Mouse (Mus musculus) embryonic facial prominence, embryonic 12.5 days (tissue): ENCODE measurements around the gene Rnase10. TPM values are rescaled to one million over a fixed set of nuclear protein-coding genes. Genes with fewer than 3 reads are reported as not detected.

ENCODE experiments used
- ATAC-seq: fragments of 200-750 bp; cut with Nextera tagmentation; 2 replicates; pipeline ENCODE4 v1.8.0; 2017; ENCODE audit not compliant: insufficient number of reproducible peaks, insufficient read depth, low FRiP score, low TSS enrichment
- H3K27ac ChIP-seq: fragments of 300-500 bp; sonication (generic); 2 replicates; pipeline ENCODE4 v1.5.1; 2016; ENCODE audit warnings: mild to moderate bottlenecking
- H3K27me3 ChIP-seq: fragments of 300-500 bp; sonication (generic); 2 replicates; pipeline ENCODE4 v1.6.1; 2016; ENCODE audit warnings: mild to moderate bottlenecking, moderate library complexity
- H3K36me3 ChIP-seq: fragments of 300-500 bp; sonication (generic); 2 replicates; pipeline ENCODE4 v1.6.1; 2016; ENCODE audit warnings: mild to moderate bottlenecking
- H3K4me1 ChIP-seq: fragments of 300-500 bp; sonication (generic); 2 replicates; pipeline ENCODE4 v1.6.1; 2016
- H3K4me2 ChIP-seq: fragments of 300-500 bp; sonication (generic); replicated peaks from 2 replicates; pipeline ENCODE4 v1.6.1; 2016; ENCODE audit warnings: mild to moderate bottlenecking, moderate library complexity
- H3K4me3 ChIP-seq: fragments of 300-500 bp; sonication (generic); 2 replicates; pipeline ENCODE4 v1.5.1; 2016; ENCODE audit warnings: mild to moderate bottlenecking
- H3K9ac ChIP-seq: fragments of 300-500 bp; sonication (generic); 2 replicates; pipeline ENCODE4 v1.6.1; 2016; ENCODE audit warnings: mild to moderate bottlenecking, moderate library complexity
- H3K9me3 ChIP-seq: fragments of 300-500 bp; sonication (generic); 2 replicates; pipeline ENCODE4 v1.6.1; 2016; ENCODE audit warnings: mild to moderate bottlenecking, moderate library complexity
- WGBS: fragments of 180-500 bp; shearing (Covaris S2); methylation state at CpG from one replicate; pipeline ENCODE4 v1.1.7; 2016; 5-methylcytosine and 5-hydroxymethylcytosine counted together
- polyA plus RNA-seq: library from polyadenylated mRNA; unstranded; fragments of >200 nt; fragmentation: Nextera tagmentation; extraction: Ambion mirVana; gene quantifications from 2 replicates; pipeline ENCODE4 v1.2.1, GENCODE M21; 2016

The Rnase10 gene
- polyA plus RNA-seq, 1 experiment from 2014 or later: not detected

DNA sequence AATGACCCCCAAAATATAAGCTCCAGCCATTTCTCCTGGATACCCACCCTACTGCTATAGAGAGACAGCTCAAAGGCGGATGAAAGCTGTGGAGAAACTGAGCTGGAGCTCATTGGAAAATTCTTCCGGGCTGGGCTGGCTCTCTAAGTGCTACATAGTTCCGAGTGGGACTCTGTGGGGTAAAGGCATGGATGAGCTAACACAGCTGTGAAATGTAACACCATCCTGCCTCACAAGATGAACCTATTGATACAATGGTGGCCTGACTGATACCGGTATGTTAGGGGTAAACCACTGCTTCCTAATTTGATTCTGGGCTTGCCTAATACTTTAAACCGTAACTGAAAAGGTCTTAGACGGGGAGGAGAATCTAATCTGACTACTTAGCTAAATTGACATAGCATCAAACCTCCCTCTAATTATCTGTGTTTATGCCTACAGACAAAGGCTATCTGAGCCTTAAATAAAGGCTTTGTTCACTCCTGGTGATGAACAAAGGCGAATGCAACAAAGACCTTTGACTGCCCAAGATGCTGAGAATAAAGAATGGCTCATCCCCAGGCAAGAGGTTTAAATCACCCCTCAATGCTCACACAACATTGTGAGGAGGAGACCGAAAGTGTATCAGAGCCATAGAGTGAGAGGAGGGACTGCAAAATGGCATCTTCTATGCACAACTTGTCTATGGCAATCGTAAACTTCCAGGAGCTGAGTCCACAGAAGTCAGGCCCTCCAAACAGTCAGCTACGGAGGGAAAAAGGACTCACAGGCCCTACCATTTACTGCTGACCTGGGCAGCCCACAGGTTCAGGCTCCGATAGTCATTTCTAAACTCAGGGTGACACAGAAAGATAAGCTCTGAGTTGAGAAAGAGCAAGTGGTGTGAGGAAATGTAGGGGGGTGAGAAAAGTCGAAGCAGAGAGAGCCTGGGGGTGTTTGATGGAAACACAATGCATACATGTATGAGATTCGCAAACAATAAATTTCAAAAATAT lies 47.0 kb downstream of the Rnase10 start:
- H3K9me3 ChIP-seq: no peaks in the 10 kb centered on the region
- H3K27ac ChIP-seq: no peak overlapping the region
- no peak for ATAC-seq
- no peak overlapping the region for H3K9ac ChIP-seq
- 42% methylated on average over 13 of the region's 13 CpGs for WGBS
- H3K4me1 ChIP-seq: no peaks in the 10 kb centered on the region
- no peak overlapping the region for H3K4me3 ChIP-seq
- no peak overlapping the region for H3K4me2 ChIP-seq
- H3K36me3 ChIP-seq: no peaks in the 10 kb centered on the region
- no peaks in the 10 kb centered on the region for H3K27me3 ChIP-seq

DNA sequence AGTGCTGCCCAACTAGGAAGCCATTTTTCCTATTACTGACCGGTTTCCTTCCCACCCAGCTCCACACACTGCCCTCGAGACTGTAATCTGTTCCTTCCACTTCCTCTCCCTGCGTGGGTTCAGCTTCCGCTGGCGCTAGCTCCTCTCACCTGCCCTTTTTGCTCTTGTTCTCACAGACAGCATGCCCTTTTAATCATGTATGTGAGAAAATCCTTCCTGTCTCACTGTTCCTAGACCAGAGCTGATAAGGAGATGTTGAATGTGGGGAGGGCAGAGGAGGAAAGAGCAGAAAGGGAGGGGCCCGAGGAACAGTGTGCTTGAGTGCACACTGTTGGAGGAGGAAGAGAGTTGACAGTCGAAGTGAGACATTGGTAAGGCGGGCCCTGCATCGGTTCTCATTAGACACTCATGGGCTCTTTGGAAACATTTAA lies 49.9 kb downstream of the Rnase10 start, which contains the start of gene Rnase12:
Gene Rnase12 (minus strand): TSS at position 261 of the 431 bp plus-strand sequence.
- Histone ChIP-seq H3K36me3 (no peaks in the 10 kb centered on the region), H3K27me3 (no peaks in the 10 kb centered on the region), H3K4me1 (no peaks in the 10 kb centered on the region; the same call in 1 of the 2 replicates), H3K4me2 (no peak within 1 kb of the TSS), H3K9ac (no peak within 1 kb of the TSS), H3K4me3 (no peak within 1 kb of the TSS), H3K27ac (no peak within 1 kb of the TSS), H3K9me3 (no peaks in the 10 kb centered on the region)
- WGBS: 64% methylated on average over 9 of the region's 9 CpGs
- no peak for ATAC-seq

Other genes with a start within 250 kb of the Rnase10 start
- 95.2 and 96.7 TPM in 2 replicates for gene Ttc5, start 222.2 kb upstream of the Rnase10 start, polyA plus RNA-seq
- gene Ccnb1ip1, start 200.0 kb upstream of the Rnase10 start, polyA plus RNA-seq: not detected in 2 replicates
- 63.8 and 67.6 TPM in 2 replicates for gene Parp2, start 199.9 kb upstream of the Rnase10 start, polyA plus RNA-seq
- 3.5 and 5.7 TPM in 2 replicates for gene Tep1, start 137.2 kb upstream of the Rnase10 start, polyA plus RNA-seq
- 0.22 and 0.46 TPM in 2 replicates for gene Klhl33, start 110.2 kb upstream of the Rnase10 start, polyA plus RNA-seq
- gene Osgep, start 82.9 kb upstream of the Rnase10 start, polyA plus RNA-seq: 162 and 166 TPM in 2 replicates
- 320 and 335 TPM in 2 replicates for gene Apex1, start 82.8 kb upstream of the Rnase10 start, polyA plus RNA-seq
- 54.5 and 57.6 TPM in 2 replicates for gene Pip4p1, start 76.9 kb upstream of the Rnase10 start, polyA plus RNA-seq
- gene Pnp, start 76.7 kb upstream of the Rnase10 start, polyA plus RNA-seq: 48.8 and 49.9 TPM in 2 replicates
- gene Gm49342, start 63.2 kb upstream of the Rnase10 start, polyA plus RNA-seq: not detected in 2 replicates
- gene Pnp2, start 51.8 kb upstream of the Rnase10 start, polyA plus RNA-seq: 0.29 TPM in 1 of 2 replicates, not detected in the other
- gene Rnase9, start 34.1 kb downstream of the Rnase10 start, polyA plus RNA-seq: not detected in 2 replicates
- not detected in 2 replicates for gene Rnase11, start 42.4 kb downstream of the Rnase10 start, polyA plus RNA-seq
- gene Rnase12, start 49.9 kb downstream of the Rnase10 start, polyA plus RNA-seq: not detected in 2 replicates
- not detected in 2 replicates for gene Olfr750, start 66.7 kb downstream of the Rnase10 start, polyA plus RNA-seq
- 17.8 and 18.9 TPM in 2 replicates for gene Rnase4, start 83.3 kb downstream of the Rnase10 start, polyA plus RNA-seq
- gene Ang, start 83.4 kb downstream of the Rnase10 start, polyA plus RNA-seq: 4.1 and 4.5 TPM in 2 replicates
- not detected in 2 replicates for gene Eddm3b, start 106.7 kb downstream of the Rnase10 start, polyA plus RNA-seq
- 0.28 and 0.29 TPM in 2 replicates for gene Rnase6, start 116.2 kb downstream of the Rnase10 start, polyA plus RNA-seq
- gene Rnase1, start 139.0 kb downstream of the Rnase10 start, polyA plus RNA-seq: not detected in 2 replicates
- gene Rnase2b, start 154.5 kb downstream of the Rnase10 start, polyA plus RNA-seq: not detected in 2 replicates
- gene Ang2, start 191.4 kb downstream of the Rnase10 start, polyA plus RNA-seq: not detected in 2 replicates
- not detected in 2 replicates for gene Ear14, start 195.6 kb downstream of the Rnase10 start, polyA plus RNA-seq
- gene Rnase2a, start 248.4 kb downstream of the Rnase10 start, polyA plus RNA-seq: not detected in 2 replicates